9 mouse cellular contexts compared by ENCODE assay signal in the genomic region with DNA sequence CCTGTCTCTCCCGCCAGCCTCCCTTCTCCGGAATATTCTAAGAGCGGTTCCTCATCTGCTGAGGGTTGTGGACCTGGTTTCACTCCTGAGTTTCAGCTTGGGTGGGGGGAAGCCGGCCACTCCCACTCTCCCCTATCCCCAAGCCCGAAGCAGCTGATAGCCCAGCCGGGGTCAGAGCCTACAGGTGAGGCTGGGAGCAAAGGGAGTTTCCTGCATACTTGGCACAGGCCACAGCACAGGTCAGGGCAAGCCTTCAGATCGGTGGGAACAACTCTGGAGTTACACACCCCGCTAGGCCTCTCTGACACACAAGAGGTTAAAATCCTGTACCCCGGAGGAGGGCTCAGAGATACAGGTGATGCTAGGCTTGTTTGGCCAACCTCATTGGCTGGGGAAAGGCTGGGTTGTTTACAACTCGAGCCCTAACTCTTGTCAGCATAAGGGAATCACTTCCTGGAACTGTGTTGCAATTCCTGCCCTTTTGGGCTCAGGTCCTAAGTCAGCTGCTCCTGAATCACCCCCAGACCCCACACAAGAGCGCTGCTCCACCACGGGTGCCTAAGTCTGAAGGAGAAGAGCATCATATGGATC. TPM values are rescaled to one million over a fixed set of nuclear protein-coding genes. Genes with fewer than 3 reads are reported as not detected.
DNase-seq lines count a peak whose midpoint lies in the region; ATAC-seq lines count a peak whose summit lies in the region.
"Had no signal": no experiment of that assay in that cellular context is flagged by ENCODE, and none has a peak within 500 bp of the region (broad histone marks: within the 10 kb centered on the region; RNA-seq: fewer than 3 reads in every experiment).

No protein-coding gene starts in this region.

- ATAC-seq in kidney, embryonic 14.5 days (ENCODE audit: low FRiP score, low TSS enrichment): no peak
- ATAC-seq in forebrain, embryonic 16.5 days: no peak
- 0 out of 2 replicates have a peak, but pooled peaks have one; percentile 3 for ATAC-seq in liver, embryonic 11.5 days (replicated peaks; ENCODE audit: low FRiP score)
- no peak for ATAC-seq in neural tube, embryonic 12.5 days (ENCODE audit: low FRiP score, low read depth)
- no peak for ATAC-seq in megakaryocyte progenitor cell, adult 5-6 weeks (replicated peaks; ENCODE audit: poor library complexity)

- DNase-seq in kidney, adult 8-10 months: no peak
- no peak for DNase-seq in liver, embryonic 11.5 days (ENCODE audit: low spot score)
- no peak for DNase-seq in c-Kit-positive CD71-positive TER-119-positive erythroid progenitor cells, embryonic 14.5 days (ENCODE audit: low spot score)
- no peak for DNase-seq in cerebellum, adult 11 months

- H3K36me3 ChIP-seq in kidney, embryonic 14.5 days (ENCODE audit: control insufficient read depth, insufficient read depth, low read length): peaks cover 45% of the 10 kb centered on the region
- peaks cover 3% of the 10 kb centered on the region; the same call in 1 of the 2 replicates for H3K36me3 ChIP-seq in forebrain, embryonic 16.5 days (ENCODE audit: control insufficient read depth, insufficient read depth)
- peaks cover 10% of the 10 kb centered on the region; the same call in 1 of the 2 replicates for H3K36me3 ChIP-seq in liver, embryonic 11.5 days (ENCODE audit: control insufficient read depth, insufficient read depth, low read length)
- H3K36me3 ChIP-seq in neural tube, embryonic 12.5 days: peaks cover 19% of the 10 kb centered on the region

- H3K9me3 ChIP-seq in kidney, embryonic 14.5 days (ENCODE audit: control insufficient read depth, low read length): no peaks in the 10 kb centered on the region
- H3K9me3 ChIP-seq in forebrain, embryonic 16.5 days (ENCODE audit: control insufficient read depth, low read length): no peaks in the 10 kb centered on the region
- H3K9me3 ChIP-seq in liver, embryonic 11.5 days (ENCODE audit: control insufficient read depth, low read length): no peaks in the 10 kb centered on the region
- H3K9me3 ChIP-seq in neural tube, embryonic 12.5 days: no peaks in the 10 kb centered on the region

- peak overlapping the region; percentile 64 for H3K4me2 ChIP-seq in kidney, embryonic 14.5 days (replicated peaks; ENCODE audit: low read depth, low read length)
- H3K4me2 ChIP-seq in forebrain, embryonic 16.5 days (ENCODE audit: low read length): peak overlapping the region; percentile 69
- H3K4me2 ChIP-seq in liver, embryonic 11.5 days: peak overlapping the region; percentile 80
- peak overlapping the region; percentile 71 for H3K4me2 ChIP-seq in neural tube, embryonic 12.5 days (replicated peaks)

- peak overlapping the region; percentile 99; the same call in 1 of the 2 replicates for H3K9ac ChIP-seq in kidney, embryonic 14.5 days (ENCODE audit: low read depth, low read length)
- peak overlapping the region; percentile 86 for H3K9ac ChIP-seq in forebrain, embryonic 16.5 days (replicated peaks; ENCODE audit: low read depth, low read length)
- H3K9ac ChIP-seq in liver, embryonic 11.5 days (ENCODE audit: low read depth, low read length): no peak overlapping the region
- no peak overlapping the region for H3K9ac ChIP-seq in neural tube, embryonic 12.5 days

- peak overlapping the region; percentile 93 for H3K4me3 ChIP-seq in kidney, embryonic 14.5 days (ENCODE audit: low read length)
- H3K4me3 ChIP-seq in forebrain, embryonic 16.5 days (replicated peaks; ENCODE audit: low read length): peak overlapping the region; percentile 68
- H3K4me3 ChIP-seq in liver, embryonic 11.5 days (ENCODE audit: low read depth, low read length): peak overlapping the region; percentile 73
- peak overlapping the region; percentile 62; the same call in 1 of the 2 replicates for H3K4me3 ChIP-seq in neural tube, embryonic 12.5 days

- H3K4me1 ChIP-seq in kidney, embryonic 14.5 days (ENCODE audit: control insufficient read depth, insufficient read depth, low read length): peaks cover 36% of the 10 kb centered on the region
- H3K4me1 ChIP-seq in forebrain, embryonic 16.5 days (replicated peaks; ENCODE audit: control insufficient read depth, insufficient read depth, low read length): peaks cover 38% of the 10 kb centered on the region
- peaks cover 38% of the 10 kb centered on the region for H3K4me1 ChIP-seq in liver, embryonic 11.5 days (replicated peaks; ENCODE audit: control insufficient read depth, insufficient read depth, low read length)
- H3K4me1 ChIP-seq in neural tube, embryonic 12.5 days: peaks cover 38% of the 10 kb centered on the region

- H3K27me3 ChIP-seq in kidney, embryonic 14.5 days (ENCODE audit: control insufficient read depth, insufficient read depth, low read length): no peaks in the 10 kb centered on the region
- H3K27me3 ChIP-seq in forebrain, embryonic 16.5 days (replicated peaks; ENCODE audit: control insufficient read depth, insufficient read depth, low read length): no peaks in the 10 kb centered on the region
- H3K27me3 ChIP-seq in liver, embryonic 11.5 days (replicated peaks; ENCODE audit: control insufficient read depth, insufficient read depth, low read length): peaks cover 33% of the 10 kb centered on the region
- H3K27me3 ChIP-seq in neural tube, embryonic 12.5 days (replicated peaks): peaks cover 3% of the 10 kb centered on the region; the same call in 1 of the 2 replicates
- H3K27me3 ChIP-seq: CH12.LX had no signal

- H3K27ac ChIP-seq in kidney, embryonic 14.5 days (ENCODE audit: low read depth, low read length): peak overlapping the region; percentile 37; the same call in 1 of the 2 replicates
- H3K27ac ChIP-seq in forebrain, embryonic 16.5 days (ENCODE audit: low read length): peak overlapping the region; percentile 91
- H3K27ac ChIP-seq in liver, embryonic 11.5 days (ENCODE audit: low read depth, low read length): peak overlapping the region; percentile 92
- H3K27ac ChIP-seq in neural tube, embryonic 12.5 days: no peak overlapping the region

- WGBS in kidney, embryonic 14.5 days: 40% methylated on average over 12 of the region's 12 CpGs
- 65% methylated on average over 12 of the region's 12 CpGs for WGBS in forebrain, embryonic 16.5 days
- WGBS in liver, embryonic 11.5 days: 51% methylated on average over 12 of the region's 12 CpGs
- 77% methylated on average over 12 of the region's 12 CpGs for WGBS in neural tube, embryonic 12.5 days

RNA-seq across cellular contexts. Expression of gene Mmp14, which starts 2.6 kb away (rescaled TPM):
- polyA plus RNA-seq in kidney, embryonic 14.5 days (2014; fragmentation: Nextera tagmentation; extraction: Ambion mirVana): 101 and 167 TPM in 2 replicates
- polyA plus RNA-seq in forebrain, embryonic 16.5 days (2015; fragmentation: Nextera tagmentation; extraction: Ambion mirVana): 49.4 and 62.3 TPM in 2 replicates
- polyA plus RNA-seq in liver, embryonic 11.5 days (2014; fragmentation: Nextera tagmentation; extraction: Ambion mirVana): 56.6 and 57.6 TPM in 2 replicates
- polyA plus RNA-seq in neural tube, embryonic 12.5 days (2016; fragmentation: Nextera tagmentation; extraction: Ambion mirVana): 79.5 and 81.0 TPM in 2 replicates
- 2.1 and 4.5 TPM in 2 replicates for total RNA-seq in megakaryocyte progenitor cell, adult 5-6 weeks (2015)
- total RNA-seq in megakaryocyte progenitor cell, adult 5-6 weeks (2017): 3.0 and 4.1 TPM in 2 replicates

RNA-seq across cellular contexts. Expression of gene Mrpl52, which starts 7.3 kb away (rescaled TPM):
- 269 and 360 TPM in 2 replicates for polyA plus RNA-seq in kidney, embryonic 14.5 days (2014; fragmentation: Nextera tagmentation; extraction: Ambion mirVana)
- 229 and 239 TPM in 2 replicates for polyA plus RNA-seq in forebrain, embryonic 16.5 days (2015; fragmentation: Nextera tagmentation; extraction: Ambion mirVana)
- 309 and 329 TPM in 2 replicates for polyA plus RNA-seq in liver, embryonic 11.5 days (2014; fragmentation: Nextera tagmentation; extraction: Ambion mirVana)
- 250 and 276 TPM in 2 replicates for polyA plus RNA-seq in neural tube, embryonic 12.5 days (2016; fragmentation: Nextera tagmentation; extraction: Ambion mirVana)
- 118 and 124 TPM in 2 replicates for total RNA-seq in megakaryocyte progenitor cell, adult 5-6 weeks (2015)
- total RNA-seq in megakaryocyte progenitor cell, adult 5-6 weeks (2017): 75.1 and 86.7 TPM in 2 replicates

RNA-seq across cellular contexts. Expression of gene Slc7a7, which starts 16.5 kb away (rescaled TPM):
- 6.9 and 9.6 TPM in 2 replicates for polyA plus RNA-seq in kidney, embryonic 14.5 days (2014; fragmentation: Nextera tagmentation; extraction: Ambion mirVana)
- polyA plus RNA-seq in forebrain, embryonic 16.5 days (2015; fragmentation: Nextera tagmentation; extraction: Ambion mirVana): 3.9 and 4.9 TPM in 2 replicates
- 8.3 and 10.0 TPM in 2 replicates for polyA plus RNA-seq in liver, embryonic 11.5 days (2014; fragmentation: Nextera tagmentation; extraction: Ambion mirVana)
- polyA plus RNA-seq in neural tube, embryonic 12.5 days (2016; fragmentation: Nextera tagmentation; extraction: Ambion mirVana): 5.6 and 5.7 TPM in 2 replicates
- 2.7 and 3.5 TPM in 2 replicates for total RNA-seq in megakaryocyte progenitor cell, adult 5-6 weeks (2015)
- 5.4 and 6.4 TPM in 2 replicates for total RNA-seq in megakaryocyte progenitor cell, adult 5-6 weeks (2017)

RNA-seq across cellular contexts. Expression of gene Lrp10, which starts 29.9 kb away (rescaled TPM):
- polyA plus RNA-seq in kidney, embryonic 14.5 days (2014; fragmentation: Nextera tagmentation; extraction: Ambion mirVana): 32.0 and 47.0 TPM in 2 replicates
- 30.8 and 34.3 TPM in 2 replicates for polyA plus RNA-seq in forebrain, embryonic 16.5 days (2015; fragmentation: Nextera tagmentation; extraction: Ambion mirVana)
- polyA plus RNA-seq in liver, embryonic 11.5 days (2014; fragmentation: Nextera tagmentation; extraction: Ambion mirVana): 38.6 and 41.3 TPM in 2 replicates
- polyA plus RNA-seq in neural tube, embryonic 12.5 days (2016; fragmentation: Nextera tagmentation; extraction: Ambion mirVana): 34.9 and 37.5 TPM in 2 replicates
- total RNA-seq in megakaryocyte progenitor cell, adult 5-6 weeks (2015): 23.5 and 25.0 TPM in 2 replicates
- total RNA-seq in megakaryocyte progenitor cell, adult 5-6 weeks (2017): 27.4 and 37.2 TPM in 2 replicates

RNA-seq across cellular contexts. Expression of gene Rem2, which starts 41.9 kb away (rescaled TPM):
- polyA plus RNA-seq in kidney, embryonic 14.5 days (2014; fragmentation: Nextera tagmentation; extraction: Ambion mirVana): 6.1 and 6.9 TPM in 2 replicates
- 21.0 and 27.7 TPM in 2 replicates for polyA plus RNA-seq in forebrain, embryonic 16.5 days (2015; fragmentation: Nextera tagmentation; extraction: Ambion mirVana)
- polyA plus RNA-seq in liver, embryonic 11.5 days (2014; fragmentation: Nextera tagmentation; extraction: Ambion mirVana): 0.29 and 0.78 TPM in 2 replicates
- 40.0 and 41.4 TPM in 2 replicates for polyA plus RNA-seq in neural tube, embryonic 12.5 days (2016; fragmentation: Nextera tagmentation; extraction: Ambion mirVana)
- total RNA-seq in megakaryocyte progenitor cell, adult 5-6 weeks (2015): 0.29 and 0.62 TPM in 2 replicates
- 2.2 TPM in 1 of 2 replicates, not detected in the other for total RNA-seq in megakaryocyte progenitor cell, adult 5-6 weeks (2017)

Comparison
In these comparisons a context has a peak if more than half of its experiments do, and no peak if none do; other contexts are left out.
1. H3K9ac ChIP-seq: peak in kidney, embryonic 14.5 days (single experiment) and forebrain, embryonic 16.5 days (single experiment); none in liver, embryonic 11.5 days (single experiment) and neural tube, embryonic 12.5 days (single experiment).
2. Peak in every context shown above with its lines, with median percentiles within 50 percentile points of each other: H3K4me2 ChIP-seq and H3K4me3 ChIP-seq.